15 mouse cellular contexts compared by ENCODE assay signal in the genomic region with DNA sequence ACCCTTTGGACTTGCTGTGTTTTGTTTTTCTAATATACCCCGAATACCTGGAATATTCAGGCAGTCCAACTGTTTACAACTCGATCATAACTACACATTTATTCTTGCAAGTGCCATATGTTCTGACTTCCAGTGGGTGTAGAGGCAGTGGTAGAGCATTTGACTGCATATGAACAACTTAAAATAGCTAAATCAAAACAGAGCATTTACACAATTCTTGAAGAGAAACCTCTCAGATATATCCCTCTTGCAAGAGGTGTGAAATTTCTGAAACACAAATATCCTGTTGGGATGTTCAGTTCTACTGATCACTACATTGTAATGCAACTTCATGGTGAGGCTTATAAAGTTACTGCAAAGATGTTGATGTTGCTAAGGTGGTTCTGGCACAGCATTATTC.
DNase-seq lines count a peak whose midpoint lies in the region.
"Had no signal": no experiment of that assay in that cellular context is flagged by ENCODE, and none has a peak within 500 bp of the region (broad histone marks: within the 10 kb centered on the region; RNA-seq: fewer than 3 reads in every experiment).

No protein-coding gene starts in this region.

- peak; percentile 25 for DNase-seq in left cerebral cortex, adult 11 months (ENCODE audit: low spot score)
- DNase-seq in left cerebral cortex, postnatal 36 days (ENCODE audit: low spot score in 2 of 2) = no peak
- DNase-seq in left cerebral cortex, postnatal 25 days (ENCODE audit: low spot score in 2 of 2) = peak; percentile 23 to 50
- DNase-seq in left cerebral cortex, adult 8-10 months (ENCODE audit: low spot score in 2 of 2) = no peak
- peak; percentile 53 for DNase-seq in telencephalon, adult 2 months (ENCODE audit: low read depth, low spot score)
- DNase-seq in gastrocnemius, adult 8-10 months (ENCODE audit: low spot score in 2 of 2) = no peak
- DNase-seq: adrenal gland, adult 2 months; adrenal gland, postnatal 14 days; cerebellum, adult 11-12 months; cerebellum, adult 8-10 months; cerebellum, postnatal 10 days; cerebellum, postnatal 36 days; embryo, embryonic 11 days; gastrocnemius, postnatal 14 days; heart, adult 11 months had no signal

- intact Hi-C loops in left cerebral cortex, postnatal 36 days (cut with DNase I) = no loop called here
- intact Hi-C loops in left cerebral cortex, postnatal 25 days (cut with DNase I) = no loop called here

Comparison
In these comparisons a context has a peak if more than half of its experiments do, and no peak if none do; other contexts are left out.
1. DNase-seq: peak in left cerebral cortex, adult 11 months (single experiment), left cerebral cortex, postnatal 25 days (2 of 2) and telencephalon, adult 2 months (single experiment); none in left cerebral cortex, postnatal 36 days (0 of 2), left cerebral cortex, adult 8-10 months (0 of 2) and gastrocnemius, adult 8-10 months (0 of 2).